Mouse (Mus musculus) midbrain, embryonic 12.5 days (tissue): ENCODE results near the gene Lsm12. TPM values are rescaled to one million over a fixed set of nuclear protein-coding genes. Genes with fewer than 3 reads are reported as not detected.

Source experiments
- ATAC-seq: fragments of 200-750 bp; cut with Nextera tagmentation; 2 replicates; pipeline ENCODE4 v1.8.0; 2017; ENCODE audit warnings: low read depth, moderate TSS enrichment, moderate library complexity; ENCODE audit not compliant: low FRiP score
- H3K27ac ChIP-seq: fragments of 300-500 bp; sonication (generic); replicated peaks from 2 replicates; pipeline ENCODE4 v1.5.1; 2016; ENCODE audit warnings: mild to moderate bottlenecking
- H3K27me3 ChIP-seq: fragments of 300-500 bp; sonication (generic); 2 replicates; pipeline ENCODE4 v1.6.1; 2016; ENCODE audit warnings: mild to moderate bottlenecking
- H3K36me3 ChIP-seq: fragments of 300-500 bp; sonication (generic); 2 replicates; pipeline ENCODE4 v1.6.1; 2016
- H3K4me1 ChIP-seq: fragments of 300-500 bp; sonication (generic); 2 replicates; pipeline ENCODE4 v1.6.1; 2016
- H3K4me2 ChIP-seq: fragments of 300-500 bp; sonication (generic); replicated peaks from 2 replicates; pipeline ENCODE4 v1.6.1; 2016; ENCODE audit warnings: mild to moderate bottlenecking, moderate library complexity
- H3K4me3 ChIP-seq: fragments of 300-500 bp; sonication (generic); 2 replicates; pipeline ENCODE4 v1.5.1; 2016; ENCODE audit warnings: mild to moderate bottlenecking
- H3K9ac ChIP-seq: fragments of 300-500 bp; sonication (generic); replicated peaks from 2 replicates; pipeline ENCODE4 v1.6.1; 2016; ENCODE audit warnings: mild to moderate bottlenecking, moderate library complexity
- H3K9me3 ChIP-seq: fragments of 300-500 bp; sonication (generic); 2 replicates; pipeline ENCODE4 v1.6.1; 2016; ENCODE audit warnings: mild to moderate bottlenecking
- WGBS: fragments of 180-500 bp; shearing (Covaris S2); methylation state at CpG from one replicate; pipeline ENCODE4 v1.1.7; 2016; 5-methylcytosine and 5-hydroxymethylcytosine counted together
- polyA plus RNA-seq: library from polyadenylated mRNA; unstranded; fragments of >200 nt; fragmentation: Nextera tagmentation; extraction: Ambion mirVana; gene quantifications from 2 replicates; pipeline ENCODE4 v1.2.1, GENCODE M21; 2016

The Lsm12 gene
- polyA plus RNA-seq, 1 experiment from 2014 or later, result 119 TPM

DNA sequence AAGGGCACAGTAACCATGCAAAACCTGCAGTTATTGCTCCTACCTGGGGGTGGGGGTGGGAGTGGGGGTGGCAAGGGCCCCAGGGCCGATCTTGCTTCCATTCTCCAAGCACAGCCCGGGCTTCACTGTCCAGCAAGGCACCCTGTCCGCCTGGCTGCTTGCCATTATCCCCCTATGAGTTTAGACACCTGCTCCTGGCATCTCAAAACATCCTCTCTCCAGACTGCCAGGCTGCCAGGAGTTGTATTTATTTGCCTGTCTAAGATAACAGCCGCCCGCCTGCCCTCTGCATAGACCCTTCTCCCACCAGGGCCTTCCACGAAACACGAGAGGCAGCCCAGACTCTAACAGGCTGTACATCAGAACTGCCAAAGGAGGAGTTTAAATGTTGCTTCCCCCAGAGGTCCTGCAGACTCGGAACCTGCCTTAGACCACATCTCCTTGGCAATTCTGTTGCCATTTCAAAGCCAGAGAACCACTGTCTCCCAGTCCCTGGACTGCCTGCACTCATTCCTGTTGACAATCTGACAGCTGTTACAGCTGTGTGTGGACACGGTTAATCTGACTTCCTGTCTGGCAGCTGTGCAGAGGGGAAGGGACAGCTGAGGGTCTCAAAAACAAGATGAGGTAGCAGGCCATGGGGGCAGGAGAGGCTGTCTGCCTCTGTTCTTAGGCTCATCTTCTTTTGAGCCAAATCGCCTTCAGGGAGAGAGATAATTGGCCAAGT, 29.5 kb upstream of the Lsm12 start:
- Histone ChIP-seq H3K36me3 (peaks cover 8% of the 10 kb centered on the region), H3K9me3 (no peaks in the 10 kb centered on the region)
- no peak for ATAC-seq

DNA sequence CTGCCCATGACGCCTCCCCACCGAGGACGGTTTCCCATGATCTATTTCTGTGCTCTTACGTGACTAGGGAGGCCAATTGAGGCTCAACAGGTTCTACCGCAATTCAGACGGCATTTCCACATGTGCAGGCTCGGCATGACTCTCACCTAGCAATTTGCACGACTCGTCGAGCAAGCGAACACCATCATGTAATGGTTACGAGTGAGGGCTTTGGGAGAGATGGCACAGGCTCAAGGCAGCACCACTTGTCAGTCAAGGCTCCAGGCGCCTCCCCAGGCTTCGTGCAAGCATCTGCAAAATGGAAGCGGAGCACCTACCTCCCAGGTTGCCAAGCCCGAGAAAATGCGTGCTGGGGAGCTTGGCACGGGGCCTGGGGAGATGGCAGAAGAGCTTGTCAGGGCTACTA, 26.8 kb upstream of the Lsm12 start:
- Histone ChIP-seq H3K9me3 (no peaks in the 10 kb centered on the region), H3K27ac (no peak overlapping the region), H3K27me3 (no peaks in the 10 kb centered on the region), H3K9ac (no peak overlapping the region), H3K4me3 (no peak overlapping the region), H3K4me1 (peaks cover 56% of the 10 kb centered on the region), H3K4me2 (no peak overlapping the region), H3K36me3 (peaks cover 3% of the 10 kb centered on the region)
- 81% methylated on average over 18 of the region's 18 CpGs for WGBS
- ATAC-seq, result no peak

More for the DNA sequence above, 29.5 kb upstream of the Lsm12 start:
- Histone ChIP-seq H3K27ac (no peak overlapping the region), H3K4me3 (no peak overlapping the region), H3K27me3 (no peaks in the 10 kb centered on the region), H3K9ac (no peak overlapping the region), H3K4me2 (no peak overlapping the region), H3K4me1 (peaks cover 60% of the 10 kb centered on the region)
- WGBS, result 75% methylated on average over 10 of the region's 10 CpGs

DNA sequence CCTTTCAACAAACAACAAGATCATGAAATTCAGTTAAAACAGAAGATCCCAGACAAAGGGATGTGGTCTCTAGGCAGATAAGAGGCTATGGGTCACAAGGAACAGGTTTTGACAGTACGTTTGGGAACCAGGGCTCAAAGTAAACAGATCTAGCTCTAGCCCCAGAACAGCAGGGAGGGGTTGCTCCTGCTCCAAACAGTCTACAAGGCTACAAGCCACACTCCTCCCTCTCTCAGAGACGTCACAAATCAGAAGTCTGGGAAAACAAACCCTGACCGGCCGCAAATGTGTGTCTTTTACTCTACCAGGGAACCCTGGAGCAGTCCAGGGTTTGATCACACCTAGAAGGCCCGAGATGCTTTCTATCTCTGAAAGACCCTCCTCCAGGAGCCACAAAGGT, 25.9 kb upstream of the Lsm12 start:
- ATAC-seq, result no peak
- Histone ChIP-seq H3K9ac (no peak overlapping the region), H3K4me3 (no peak overlapping the region), H3K27ac (no peak overlapping the region; the same call in 1 of the 2 replicates), H3K4me2 (no peak overlapping the region), H3K27me3 (no peaks in the 10 kb centered on the region), H3K4me1 (peaks cover 54% of the 10 kb centered on the region), H3K36me3 (peaks cover 12% of the 10 kb centered on the region), H3K9me3 (no peaks in the 10 kb centered on the region)
- WGBS, result 64% methylated on average over 5 of the region's 5 CpGs

DNA sequence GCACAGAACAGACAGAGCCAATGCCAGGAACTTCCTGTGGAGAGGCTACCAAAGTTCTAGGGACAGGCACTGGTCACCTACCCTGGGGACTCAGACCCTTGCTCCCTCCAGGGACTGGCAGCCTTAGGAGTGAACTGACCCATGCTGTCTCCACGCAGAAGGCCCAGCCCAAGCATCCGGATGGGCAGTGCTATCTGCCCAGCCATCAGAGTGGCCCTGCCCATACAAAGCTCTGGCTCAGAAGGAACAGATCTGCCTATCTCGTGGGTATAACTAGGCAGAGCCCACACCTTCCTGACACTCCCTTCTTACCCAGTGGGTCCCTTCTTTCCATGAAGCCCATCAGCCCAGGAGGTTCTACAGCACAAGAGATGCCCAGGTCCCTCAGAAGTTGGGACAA, 25.1 kb upstream of the Lsm12 start:
- Histone ChIP-seq H3K27me3 (no peaks in the 10 kb centered on the region), H3K9ac (no peak overlapping the region), H3K4me3 (no peak overlapping the region), H3K4me1 (peaks cover 46% of the 10 kb centered on the region), H3K36me3 (peaks cover 21% of the 10 kb centered on the region), H3K27ac (no peak overlapping the region), H3K4me2 (no peak overlapping the region), H3K9me3 (no peaks in the 10 kb centered on the region)
- 61% methylated on average over 3 of the region's 3 CpGs for WGBS
- no peak for ATAC-seq

DNA sequence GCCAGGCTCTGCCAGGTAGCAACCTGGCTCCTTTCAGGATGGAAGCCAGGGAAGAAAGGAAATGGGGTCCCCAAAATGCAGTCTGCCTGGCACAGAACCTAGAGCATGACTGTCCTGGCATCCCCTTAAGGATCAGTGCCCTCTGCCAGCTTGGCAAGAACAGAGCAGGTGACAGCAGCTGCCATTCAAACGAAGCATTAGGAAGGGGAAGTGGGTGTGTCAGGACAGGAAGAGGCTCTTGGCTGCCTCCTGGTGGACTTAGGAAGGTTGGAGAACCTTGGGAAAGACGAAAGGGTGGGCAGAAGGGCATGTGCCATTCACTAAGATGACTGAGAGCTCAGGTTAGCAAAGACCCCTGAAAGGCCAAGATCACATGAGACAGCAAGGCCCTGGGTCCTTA, 24.6 kb upstream of the Lsm12 start:
- Histone ChIP-seq H3K9me3 (no peaks in the 10 kb centered on the region), H3K27me3 (no peaks in the 10 kb centered on the region), H3K4me1 (peaks cover 43% of the 10 kb centered on the region), H3K27ac (no peak overlapping the region), H3K9ac (no peak overlapping the region), H3K4me2 (no peak overlapping the region), H3K36me3 (peaks cover 25% of the 10 kb centered on the region), H3K4me3 (no peak overlapping the region)
- 18% methylated on average over 2 of the region's 2 CpGs for whole genome bisulfite sequencing
- ATAC-seq, result no peak

DNA sequence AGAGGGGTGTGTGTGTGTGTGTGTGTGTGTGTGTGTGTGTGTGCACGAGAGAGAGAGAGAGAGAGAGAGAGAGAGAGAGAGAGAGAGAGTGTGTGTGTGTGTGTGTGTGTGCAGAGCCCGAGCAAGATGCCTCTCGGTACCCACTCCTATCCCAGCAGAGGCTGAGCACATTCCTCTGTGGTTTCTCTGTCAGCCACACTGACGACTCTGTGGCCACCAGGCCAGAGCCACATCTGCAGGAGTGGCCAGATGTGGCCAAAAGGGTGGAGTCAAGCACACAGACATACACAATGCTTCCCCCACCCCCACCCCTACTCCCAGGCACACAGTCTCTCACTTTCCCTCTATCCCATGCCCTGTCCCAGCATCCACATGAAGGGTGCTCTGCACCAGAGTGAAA, 23.8 kb upstream of the Lsm12 start:
- no peak overlapping the region for H3K4me2 ChIP-seq
- no peaks in the 10 kb centered on the region for H3K9me3 ChIP-seq
- H3K27me3 ChIP-seq, result no peaks in the 10 kb centered on the region
- 26% methylated on average over 4 of the region's 4 CpGs for WGBS
- no peak overlapping the region for H3K9ac ChIP-seq
- no peak overlapping the region for H3K4me3 ChIP-seq
- H3K36me3 ChIP-seq, result peaks cover 34% of the 10 kb centered on the region
- peak overlapping the region; percentile 64 for H3K27ac ChIP-seq
- ATAC-seq, result no peak
- H3K4me1 ChIP-seq, result peaks cover 36% of the 10 kb centered on the region

DNA sequence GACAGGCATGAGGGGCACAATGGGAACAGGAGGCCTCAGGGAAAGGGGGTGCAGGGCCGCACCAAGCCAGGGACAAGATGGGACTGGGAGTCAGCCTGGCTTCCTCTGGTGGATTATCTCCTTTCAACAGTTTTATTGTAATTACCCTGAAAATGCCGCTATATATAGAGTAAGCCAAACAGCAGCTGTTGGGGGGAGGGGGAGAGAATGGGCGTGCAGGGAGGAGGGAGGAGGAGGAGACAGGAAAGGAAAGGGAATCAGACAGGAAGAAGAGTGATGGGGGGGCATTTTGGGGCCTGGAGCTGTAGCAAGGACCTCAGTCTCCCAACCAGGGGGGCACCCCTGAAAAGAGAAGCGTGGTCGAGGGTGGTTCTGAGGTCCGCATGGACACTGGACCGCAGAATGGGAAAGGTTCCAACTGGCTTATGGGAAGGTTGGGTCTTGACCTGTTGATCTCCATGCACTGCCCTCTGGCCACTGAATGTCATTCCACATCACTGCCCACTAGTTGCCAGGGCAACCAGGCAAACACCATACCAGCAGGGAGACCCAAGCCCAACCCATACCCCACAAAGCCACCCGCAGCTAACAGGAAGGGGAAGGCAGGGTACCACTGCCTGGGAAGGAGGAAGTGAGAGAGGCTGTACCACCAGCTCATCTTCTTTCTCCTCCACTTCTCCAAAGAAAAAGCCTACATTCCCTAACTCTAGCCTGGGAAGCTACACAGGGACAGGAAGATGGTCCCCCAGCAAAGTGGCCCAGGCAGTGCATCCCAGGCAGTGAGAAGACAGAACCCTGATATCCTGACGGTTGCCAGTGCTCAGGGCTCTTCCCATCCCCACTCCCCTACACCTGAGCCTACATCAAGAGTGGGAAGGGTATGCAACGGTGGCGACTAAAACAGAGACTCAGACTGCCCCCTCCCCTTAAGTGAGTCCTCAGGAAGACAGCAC, 23.0 kb upstream of the Lsm12 start:
- peaks cover 41% of the 10 kb centered on the region for H3K36me3 ChIP-seq
- peak overlapping the region; percentile 41 for H3K9ac ChIP-seq
- H3K27me3 ChIP-seq, result no peaks in the 10 kb centered on the region
- 24% methylated on average over 11 of the region's 11 CpGs for WGBS
- peak overlapping the region; percentile 64 for H3K27ac ChIP-seq
- no peak; the same call in 1 of the 2 replicates for ATAC-seq
- peaks cover 36% of the 10 kb centered on the region for H3K4me1 ChIP-seq
- peak overlapping the region; percentile 11; the same call in 1 of the 2 replicates for H3K4me2 ChIP-seq
- no peak overlapping the region for H3K4me3 ChIP-seq
- H3K9me3 ChIP-seq, result no peaks in the 10 kb centered on the region

DNA sequence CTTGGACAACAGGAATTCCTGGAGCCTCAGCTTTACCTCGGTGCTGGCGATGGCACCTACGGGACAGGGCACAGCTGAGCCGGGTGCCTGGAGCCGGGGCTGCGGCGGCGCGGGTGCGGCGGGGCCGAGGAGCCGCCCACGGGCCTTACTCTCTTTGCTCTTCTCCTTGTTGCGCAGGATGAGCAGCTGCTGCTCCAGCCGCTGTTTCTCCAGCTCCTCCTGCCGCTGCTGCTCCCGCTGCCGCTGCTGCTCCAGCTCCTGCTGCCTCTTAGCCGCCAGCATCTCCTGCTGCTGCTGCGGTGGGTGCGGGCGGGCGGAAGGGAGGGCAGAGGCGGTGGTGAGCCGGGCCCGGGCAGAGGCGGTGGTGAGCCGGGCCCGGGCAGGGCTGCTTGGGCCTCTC, 21.4 kb upstream of the Lsm12 start:
- H3K27me3 ChIP-seq, result no peaks in the 10 kb centered on the region
- no peak for ATAC-seq
- no peak overlapping the region for H3K4me2 ChIP-seq
- H3K9ac ChIP-seq, result no peak overlapping the region
- 60% methylated on average over 28 of the region's 30 CpGs for WGBS
- peaks cover 58% of the 10 kb centered on the region for H3K36me3 ChIP-seq
- no peak overlapping the region for H3K27ac ChIP-seq
- no peak overlapping the region; the same call in 1 of the 2 replicates for H3K4me3 ChIP-seq
- no peaks in the 10 kb centered on the region for H3K9me3 ChIP-seq
- H3K4me1 ChIP-seq, result peaks cover 34% of the 10 kb centered on the region

DNA sequence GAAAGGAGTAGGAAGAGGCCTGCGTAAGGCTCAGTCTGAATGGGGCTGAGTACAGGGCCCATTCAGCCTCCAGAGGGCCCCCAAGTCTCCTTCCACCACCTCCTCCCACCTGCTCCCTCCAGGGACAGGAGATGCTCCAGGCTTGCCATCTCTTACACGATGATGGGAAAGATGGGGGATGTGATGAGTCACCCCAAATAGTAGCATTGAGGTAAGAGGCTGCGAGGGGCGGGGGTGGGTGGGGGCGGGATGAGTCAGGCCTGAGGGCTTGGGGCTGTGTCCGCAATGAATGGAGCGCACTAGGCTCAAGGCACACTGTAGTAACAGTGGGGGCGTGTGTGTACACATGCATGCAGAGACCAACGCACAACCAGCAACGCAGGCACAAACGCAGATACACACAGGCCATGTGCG, 16.3 kb upstream of the Lsm12 start:
- H3K36me3 ChIP-seq, result peaks cover 100% of the 10 kb centered on the region
- no peak for ATAC-seq
- H3K27ac ChIP-seq, result no peak overlapping the region
- WGBS, result 71% methylated on average over 12 of the region's 12 CpGs
- H3K4me1 ChIP-seq, result peaks cover 1% of the 10 kb centered on the region; the same call in 1 of the 2 replicates
- H3K9me3 ChIP-seq, result no peaks in the 10 kb centered on the region
- H3K4me2 ChIP-seq, result no peak overlapping the region
- no peak overlapping the region for H3K9ac ChIP-seq
- no peaks in the 10 kb centered on the region for H3K27me3 ChIP-seq
- no peak overlapping the region for H3K4me3 ChIP-seq

DNA sequence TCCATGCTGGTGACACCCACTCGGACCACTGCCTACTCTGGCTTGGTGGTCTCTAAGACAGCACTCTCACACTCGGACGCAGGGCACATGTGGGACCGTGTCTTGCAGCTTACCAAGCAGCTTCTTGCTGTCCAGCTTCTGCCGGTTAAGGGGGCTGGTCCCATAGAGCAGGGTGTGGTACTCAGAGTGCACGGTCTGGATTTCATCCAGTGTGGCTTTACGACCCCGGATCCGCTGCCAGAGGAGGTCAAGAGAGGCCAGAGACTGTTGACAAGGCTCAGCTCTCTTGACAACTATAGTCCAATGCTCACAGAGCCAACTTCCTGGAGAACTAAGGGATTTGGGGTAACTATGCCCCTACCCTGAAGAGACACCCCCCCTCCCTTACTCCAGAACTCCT, 14.8 kb upstream of the Lsm12 start:
- Histone ChIP-seq H3K4me3 (no peak overlapping the region), H3K27ac (no peak overlapping the region), H3K36me3 (peaks cover 100% of the 10 kb centered on the region), H3K4me2 (no peak overlapping the region), H3K9me3 (no peaks in the 10 kb centered on the region), H3K9ac (no peak overlapping the region), H3K27me3 (no peaks in the 10 kb centered on the region), H3K4me1 (no peaks in the 10 kb centered on the region)
- no peak for ATAC-seq
- 90% methylated on average over 9 of the region's 9 CpGs for WGBS

DNA sequence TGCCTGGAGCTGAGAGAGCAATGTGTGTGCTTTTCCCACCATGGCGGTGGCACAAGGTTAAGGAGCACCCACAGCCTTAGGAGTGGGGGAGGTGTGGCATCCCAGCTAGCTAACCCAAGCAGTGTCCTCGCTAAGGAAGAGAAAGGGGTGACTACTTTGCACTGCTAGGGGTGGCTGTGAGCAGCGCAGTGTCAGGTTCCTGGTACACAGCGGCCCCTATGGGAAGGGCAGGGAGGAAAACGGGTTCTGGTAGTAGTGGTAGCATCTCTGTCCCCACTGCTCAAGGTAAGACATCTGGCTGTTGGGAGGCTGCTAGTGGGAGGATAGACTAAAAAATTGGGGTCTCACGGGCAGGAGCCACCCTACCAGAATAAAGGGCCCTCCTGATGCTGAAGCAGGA, 13.1 kb upstream of the Lsm12 start:
- WGBS, result 59% methylated on average over 6 of the region's 6 CpGs
- H3K27me3 ChIP-seq, result no peaks in the 10 kb centered on the region
- peaks cover 99% of the 10 kb centered on the region for H3K36me3 ChIP-seq
- no peak for ATAC-seq
- H3K4me3 ChIP-seq, result no peak overlapping the region
- H3K27ac ChIP-seq, result no peak overlapping the region
- no peak overlapping the region for H3K4me2 ChIP-seq
- no peak overlapping the region for H3K9ac ChIP-seq
- no peaks in the 10 kb centered on the region for H3K9me3 ChIP-seq
- H3K4me1 ChIP-seq, result no peaks in the 10 kb centered on the region
